Mouse (Mus musculus) layer of hippocampus, adult 2 months (tissue): Measurements from ENCODE around the gene Fscn2. TPM values are rescaled to one million over a fixed set of nuclear protein-coding genes. Genes with fewer than 3 reads are reported as not detected.

ENCODE experiments used
- DNase-seq, 2 experiments: peaks; one replicate each; pipeline ENCODE4 v3.0.0; 2022; ENCODE audit warnings: low spot score in 2 of 2
- H3K27ac ChIP-seq: fragments of 200-600 bp; 2 replicates; pipeline ENCODE4 v1.8.1; 2022
- H3K4me3 ChIP-seq: fragments of 200-600 bp; 2 replicates; pipeline ENCODE4 v1.8.1; 2022; ENCODE audit warnings: mild to moderate bottlenecking
- CTCF ChIP-seq: fragments of 200-600 bp; conservative IDR thresholded peaks from 2 replicates; pipeline ENCODE4 v1.8.1; 2022; ENCODE audit warnings: antibody characterized with exemption, mild to moderate bottlenecking, moderate library complexity
- total RNA-seq, 2 experiments: library from RNA; stranded (reverse); gene quantifications; 2 replicates each; pipeline ENCODE4 v1.2.3; 2021

Gene Fscn2
- total RNA-seq, 2 experiments from 2014 or later, result 0.69 to 1.1 TPM

DNA sequence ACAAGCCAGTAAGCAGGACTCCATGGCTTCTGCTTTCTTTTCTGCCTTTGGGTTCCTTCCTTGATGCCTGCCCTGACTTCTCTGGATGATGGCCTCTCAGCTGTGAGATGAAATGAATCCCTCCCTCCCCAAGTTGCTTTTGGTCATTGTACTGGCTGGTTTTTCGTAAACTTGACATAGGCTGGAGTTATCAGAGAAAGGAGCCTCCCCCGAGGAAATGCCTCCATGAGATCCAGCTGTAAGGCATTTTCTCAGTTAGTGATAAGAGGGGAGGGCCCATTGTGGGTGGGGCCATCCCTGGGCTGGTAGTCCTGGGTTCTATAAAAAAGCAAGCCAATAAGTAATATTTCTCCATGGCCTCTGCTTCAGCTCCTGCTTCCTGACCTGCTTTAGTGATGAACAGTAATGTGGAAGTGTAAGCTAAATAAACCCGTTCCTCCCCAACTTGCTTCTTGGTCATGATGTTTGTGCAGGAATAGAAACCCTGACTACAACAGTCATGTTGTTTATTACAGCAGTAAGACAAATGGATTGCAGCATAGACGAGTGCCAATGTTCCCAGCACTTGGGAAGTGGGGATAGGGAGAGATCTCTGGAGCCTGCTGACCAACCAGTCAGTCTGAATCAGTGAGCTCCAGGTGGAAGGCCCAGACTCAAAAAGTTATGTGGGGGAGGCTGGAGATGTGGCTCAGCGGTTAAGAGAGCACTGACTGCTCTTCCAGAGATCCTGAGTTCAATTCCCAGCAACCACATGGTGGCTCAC lies 5.9 kb upstream of the Fscn2 start:
- H3K27ac ChIP-seq, result no peak overlapping the region
- DNase-seq, result no peak
- TF ChIP-seq CTCF, result no peak
- H3K4me3 ChIP-seq, result no peak overlapping the region

DNA sequence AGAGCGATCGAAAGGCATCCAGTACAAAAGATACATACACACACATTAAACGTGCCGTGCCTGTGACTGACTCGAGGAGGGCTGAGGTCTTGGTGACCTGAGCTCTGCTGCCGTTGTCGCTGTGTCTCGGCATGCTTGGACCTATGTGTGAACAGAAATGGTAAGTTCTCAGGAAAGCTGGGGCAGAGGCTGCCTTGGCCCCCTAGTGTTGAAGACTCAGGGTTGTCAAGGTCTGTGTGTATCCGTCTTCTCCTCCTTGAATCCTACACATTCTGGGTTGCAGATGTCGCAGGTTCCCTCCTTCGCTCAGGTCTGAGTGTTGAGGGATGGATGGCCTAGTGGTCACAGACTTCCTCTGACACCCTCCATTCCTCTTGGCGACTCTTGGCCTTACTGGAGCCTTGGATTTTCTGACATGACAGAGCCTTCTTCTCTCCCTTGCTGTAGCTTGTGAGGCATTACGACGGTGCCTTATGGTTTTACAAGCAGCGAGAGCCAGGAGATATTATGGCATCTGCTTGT lies 5.0 kb upstream of the Fscn2 start:
- no peak for DNase-seq
- peak overlapping the region; percentile 33; the same call in 1 of the 2 replicates for H3K27ac ChIP-seq
- H3K4me3 ChIP-seq, result no peak overlapping the region
- TF ChIP-seq CTCF, result peak; percentile 58

DNA sequence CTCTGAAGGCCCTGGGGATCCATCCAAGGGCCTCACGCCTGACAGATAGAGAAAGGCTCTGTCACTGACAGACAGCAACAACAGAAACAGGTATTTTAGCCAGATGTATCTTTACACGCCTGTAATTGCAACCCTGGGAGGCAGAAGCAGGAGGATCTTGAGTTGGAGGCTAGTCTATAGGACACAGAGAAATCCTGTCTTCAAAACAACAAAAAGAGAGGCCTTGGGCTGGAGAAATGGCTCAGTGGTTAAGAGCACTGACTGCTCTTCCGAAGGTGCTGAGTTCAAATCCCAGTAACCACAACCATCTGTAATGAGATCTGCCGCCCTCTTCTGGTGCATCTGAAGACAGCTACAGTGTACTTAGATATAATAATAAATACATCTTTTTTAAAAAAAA lies 4.4 kb upstream of the Fscn2 start:
- no peak overlapping the region for H3K4me3 ChIP-seq
- no peak for DNase-seq
- peak; percentile 33; the same call in 1 of the 2 replicates for TF ChIP-seq CTCF
- H3K27ac ChIP-seq, result peak overlapping the region; percentile 33; the same call in 1 of the 2 replicates

DNA sequence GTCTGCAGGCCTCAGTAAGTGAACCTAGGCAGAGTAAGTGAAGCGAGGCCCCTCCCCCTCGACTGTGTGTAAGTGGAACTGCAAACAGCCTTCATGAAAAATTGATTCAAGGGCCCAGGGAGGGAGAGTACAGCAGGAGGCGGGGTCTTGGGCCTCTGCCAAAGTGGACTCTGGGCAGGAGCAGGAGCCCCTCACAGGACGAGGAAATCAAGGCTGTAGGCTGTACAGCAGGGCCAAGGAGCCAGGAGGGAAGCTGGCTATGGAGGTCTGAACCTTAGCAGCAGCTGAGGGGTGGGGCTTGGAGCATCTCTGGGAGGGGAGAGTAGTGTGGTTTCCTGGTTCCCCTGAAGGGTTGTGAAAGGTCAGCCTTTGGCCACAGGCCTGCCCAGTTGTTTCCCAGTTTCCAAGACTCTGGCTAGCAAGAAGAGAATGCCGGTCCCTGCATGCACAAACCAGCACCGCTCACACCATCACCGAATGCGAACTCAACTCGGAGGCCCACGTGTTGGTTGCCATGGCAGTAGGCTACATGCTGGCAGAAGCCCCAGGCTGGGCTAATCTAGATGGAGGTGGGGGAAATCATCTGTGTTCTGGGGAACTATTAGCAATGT lies 3.4 kb upstream of the Fscn2 start:
- H3K4me3 ChIP-seq, result no peak overlapping the region
- DNase-seq, result peak; percentile 85 to 92

DNA sequence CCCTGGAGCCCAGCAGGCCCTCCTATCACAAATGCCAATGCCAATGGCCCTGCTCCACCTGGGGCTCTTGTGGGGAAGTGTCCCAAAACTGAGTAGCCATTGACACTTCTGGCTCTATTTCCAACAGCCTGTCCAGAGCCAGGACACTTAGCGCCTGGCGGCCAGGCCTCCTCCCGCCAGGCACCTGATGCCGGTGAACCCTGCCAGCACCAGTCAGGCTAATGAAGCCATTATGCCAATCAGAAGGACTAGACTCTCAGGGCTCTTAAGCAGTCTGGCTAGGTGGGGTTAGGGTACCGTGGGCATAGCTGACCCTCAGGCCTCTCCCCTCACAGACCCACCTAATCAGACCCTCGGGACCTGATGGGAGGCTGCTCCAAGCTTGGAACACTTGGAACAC lies 1.9 kb upstream of the Fscn2 start:
- Histone ChIP-seq H3K4me3 (no peak overlapping the region), H3K27ac (peak overlapping the region; percentile 96)
- TF ChIP-seq CTCF, result no peak
- DNase-seq, result no peak

More for the DNA sequence above, 3.4 kb upstream of the Fscn2 start:
- peak overlapping the region; percentile 96 for H3K27ac ChIP-seq
- no peak for TF ChIP-seq CTCF

DNA sequence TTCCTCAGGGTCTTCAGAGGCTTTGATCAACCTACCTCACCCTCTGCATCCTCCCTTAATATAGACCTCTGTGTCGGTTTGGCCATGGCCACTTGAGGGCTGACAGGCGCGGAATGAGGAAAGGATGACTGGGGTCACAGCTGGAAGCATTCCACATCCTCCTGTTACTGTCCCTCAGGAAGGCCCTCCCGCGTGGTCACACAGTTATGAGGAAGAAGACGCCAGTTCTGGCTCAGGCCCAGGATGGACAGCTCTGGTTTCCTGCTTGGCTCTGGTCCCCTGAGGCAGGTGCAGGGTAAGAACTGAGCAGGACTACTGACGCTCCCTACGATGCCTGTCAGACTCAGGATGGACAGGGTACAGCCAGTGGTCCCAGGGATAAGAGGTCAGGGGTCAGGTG lies 1.3 kb upstream of the Fscn2 start:
- no peak for DNase-seq
- no peak for TF ChIP-seq CTCF
- peak overlapping the region; percentile 96; the same call in 1 of the 2 replicates for H3K27ac ChIP-seq
- H3K4me3 ChIP-seq, result no peak overlapping the region

DNA sequence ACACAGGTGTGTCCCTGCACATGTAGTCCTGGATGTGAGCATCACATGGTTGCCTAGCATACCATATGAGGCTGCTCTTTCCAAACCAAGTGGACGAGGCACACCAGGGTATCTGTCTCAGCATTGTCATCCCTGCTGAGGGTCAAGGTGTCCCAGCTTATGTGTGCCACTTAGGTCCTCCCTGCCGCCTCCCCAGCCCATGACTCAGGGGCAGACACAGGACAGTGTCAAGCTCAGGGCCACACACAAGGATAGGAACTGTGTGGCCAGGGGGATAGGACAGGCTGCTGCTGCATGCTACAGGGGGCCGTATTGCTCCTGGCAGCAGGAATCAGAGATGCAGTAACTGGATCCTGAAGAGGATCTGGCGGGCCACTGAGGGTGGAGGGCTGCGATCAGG lies 579 bp upstream of the Fscn2 start:
- Histone ChIP-seq H3K27ac (peak overlapping the region; percentile 96; the same call in 1 of the 2 replicates), H3K4me3 (no peak overlapping the region)
- no peak for DNase-seq
- no peak for TF ChIP-seq CTCF

DNA sequence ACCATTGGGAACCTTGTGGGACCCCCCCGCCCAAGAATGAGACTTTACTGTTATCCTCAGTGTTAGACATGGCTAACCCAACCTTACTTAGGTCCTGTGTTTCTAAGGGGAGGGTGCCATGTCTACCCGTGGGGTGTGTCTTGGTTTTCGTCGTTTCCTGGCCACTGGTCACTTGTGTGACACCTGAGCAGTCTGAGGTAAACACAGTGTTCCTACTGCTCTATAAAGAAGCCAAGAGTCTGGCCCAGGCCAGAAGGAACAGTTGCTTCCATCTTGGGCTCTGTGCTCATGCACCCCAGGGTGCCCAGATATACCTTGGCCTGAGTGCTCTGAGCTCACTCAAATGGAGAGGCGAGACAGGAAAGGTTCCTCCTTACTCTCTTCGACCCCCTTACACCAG lies 1.6 kb downstream of the Fscn2 start:
- no peak overlapping the region for H3K27ac ChIP-seq
- no peak for TF ChIP-seq CTCF
- DNase-seq, result no peak
- no peak overlapping the region for H3K4me3 ChIP-seq

DNA sequence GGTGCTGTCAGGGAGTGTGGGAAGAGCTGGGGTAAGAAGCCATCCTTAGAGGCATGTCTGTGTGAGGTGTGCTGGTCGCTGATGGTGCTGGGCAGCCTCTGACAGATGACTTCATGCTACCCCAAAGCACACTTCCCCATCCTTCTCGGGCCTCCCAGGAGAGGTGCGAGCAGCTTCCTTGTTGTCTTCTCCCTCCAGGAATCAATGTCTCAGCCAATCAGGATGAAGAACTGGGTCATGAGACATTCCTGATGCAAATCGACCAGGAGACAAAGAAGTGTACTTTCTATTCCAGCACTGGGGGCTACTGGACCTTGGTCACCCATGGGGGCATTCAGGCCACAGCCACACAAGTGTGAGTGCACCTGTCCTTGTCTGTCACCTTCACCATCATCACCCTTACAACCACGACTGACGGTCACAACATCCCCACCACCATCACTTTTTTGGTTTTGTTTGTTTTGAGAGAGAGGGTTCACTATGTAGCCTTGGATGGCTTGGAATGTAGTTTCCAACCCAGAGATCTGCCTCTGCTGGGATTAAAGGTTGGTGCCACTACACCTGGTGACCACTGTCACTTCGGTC lies 5.2 kb downstream of the Fscn2 start:
- DNase-seq, result no peak

DNA sequence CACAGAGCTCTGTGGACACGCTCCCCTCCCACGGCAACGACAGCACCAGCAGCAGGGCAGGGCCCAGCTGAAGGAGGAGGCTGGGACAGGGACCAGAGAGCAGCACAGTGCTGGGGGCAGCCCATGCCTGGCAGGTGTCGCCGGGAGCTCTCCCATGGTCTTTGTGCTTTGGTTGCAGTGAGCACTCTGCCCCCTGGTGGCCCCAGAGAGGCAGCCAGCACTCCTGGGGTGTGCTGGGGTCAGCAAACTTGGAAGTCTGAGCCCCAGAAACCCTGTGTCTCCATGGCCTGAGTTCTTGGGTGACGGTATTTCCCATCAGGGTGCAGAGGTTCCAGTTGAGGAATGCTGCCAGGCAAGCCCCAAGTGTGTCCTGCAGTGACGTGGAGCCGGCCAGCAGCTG lies 8.3 kb downstream of the Fscn2 start:
- peak; percentile 94 for TF ChIP-seq CTCF
- peak in 1 of 2 experiments; percentile 73 for DNase-seq
- Histone ChIP-seq H3K4me3 (no peak overlapping the region), H3K27ac (no peak overlapping the region)

More for the DNA sequence above, 5.2 kb downstream of the Fscn2 start:
- no peak for TF ChIP-seq CTCF
- Histone ChIP-seq H3K27ac (no peak overlapping the region), H3K4me3 (no peak overlapping the region)

DNA sequence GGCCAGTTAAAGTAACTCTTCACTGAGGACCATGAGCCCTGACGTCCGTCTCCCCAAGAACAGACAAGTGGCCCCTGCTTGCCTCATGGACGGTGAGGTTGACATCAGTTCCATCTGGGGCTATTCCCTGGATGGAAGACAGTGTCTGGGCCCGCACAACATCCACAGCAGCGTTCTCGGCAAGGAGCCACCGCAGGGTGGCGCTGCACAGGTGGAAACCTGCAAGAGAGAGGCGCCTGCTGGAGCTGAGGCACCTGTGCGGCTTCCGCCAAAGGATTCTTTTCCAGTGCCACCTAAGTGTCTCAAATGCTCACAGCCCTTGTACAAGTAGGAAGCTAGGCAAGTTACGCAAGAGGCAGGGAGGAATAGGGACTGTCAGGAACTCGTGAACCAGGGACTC lies 11.7 kb downstream of the Fscn2 start:
- H3K4me3 ChIP-seq, result no peak overlapping the region
- no peak for DNase-seq
- H3K27ac ChIP-seq, result no peak overlapping the region
- peak; percentile 46 for TF ChIP-seq CTCF

DNA sequence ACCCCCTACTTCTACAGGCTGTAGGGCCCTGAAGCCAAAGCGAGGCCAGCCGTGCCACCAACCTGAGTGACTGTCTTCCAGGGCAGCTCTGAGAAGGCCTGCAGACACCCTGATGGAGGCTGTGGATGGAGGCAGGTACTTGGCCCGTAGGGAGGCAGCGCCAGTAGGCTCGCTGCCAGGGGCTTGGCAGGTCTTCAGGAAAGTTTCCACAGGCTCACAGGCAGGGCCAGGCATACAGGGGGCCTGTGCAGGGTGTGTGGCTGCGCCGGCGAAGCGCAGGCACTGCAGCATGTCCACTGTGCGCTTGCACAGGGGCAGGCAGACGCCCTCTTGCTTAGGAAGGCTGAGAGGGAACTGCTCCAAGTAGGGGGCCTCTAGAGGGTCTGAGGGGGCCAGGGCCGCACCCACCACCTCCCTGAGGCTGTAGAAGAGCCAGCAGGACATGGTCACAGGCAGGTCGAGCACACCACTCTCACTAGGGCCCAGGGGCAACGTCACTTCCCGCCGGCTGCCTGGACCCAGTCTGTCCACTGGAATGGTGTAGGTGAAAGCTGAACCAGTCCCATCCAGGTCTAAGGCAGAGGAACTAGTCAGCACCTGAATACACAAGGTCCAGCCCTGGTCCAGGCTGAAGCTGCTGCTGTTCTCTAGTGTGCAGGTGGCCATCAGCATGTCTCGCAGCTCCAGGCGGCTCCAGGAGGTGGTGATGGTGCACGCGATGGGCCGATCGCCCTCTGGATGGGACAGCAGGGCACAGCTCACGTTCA lies 12.7 kb downstream of the Fscn2 start:
- no peak for DNase-seq

More for the DNA sequence above, 12.7 kb downstream of the Fscn2 start:
- no peak overlapping the region for H3K4me3 ChIP-seq
- H3K27ac ChIP-seq, result no peak overlapping the region
- TF ChIP-seq CTCF, result no peak
